Mouse (Mus musculus) myocyte (in vitro differentiated cells): ENCODE results near the gene Rfx7. TPM values are rescaled to one million over a fixed set of nuclear protein-coding genes. Genes with fewer than 3 reads are reported as not detected.

Experiments used
- H3K27me3 ChIP-seq: one replicate; pipeline ENCODE4 v1.6.1; 2011; ENCODE audit not compliant: control insufficient read depth, insufficient read depth, insufficient read length
- H3K36me3 ChIP-seq: one replicate; pipeline ENCODE4 v1.6.1; 2011; ENCODE audit not compliant: control insufficient read depth, insufficient read depth
- H3K4me2 ChIP-seq: one replicate; pipeline ENCODE4 v1.6.1; 2011; ENCODE audit warnings: low read depth, control low read depth
- H3K4me3 ChIP-seq: one replicate; pipeline ENCODE4 v1.5.1; 2011; ENCODE audit warnings: mild to moderate bottlenecking, control low read depth, moderate library complexity
- H3K79me2 ChIP-seq: one replicate; pipeline ENCODE4 v1.6.1; 2011; ENCODE audit not compliant: control insufficient read depth, insufficient read depth
- H3ac ChIP-seq: one replicate; pipeline ENCODE4 v1.6.1; 2011; ENCODE audit not compliant: control insufficient read depth, insufficient read length
- CEBPB ChIP-seq: IDR thresholded peaks from 2 replicates; pipeline ENCODE4 v1.6.1; 2011; ENCODE audit warnings: mild to moderate bottlenecking, moderate library complexity; ENCODE audit not compliant: poor library complexity, insufficient read depth, severe bottlenecking
- E2F4 ChIP-seq: IDR thresholded peaks from one replicate; pipeline ENCODE4 v1.6.1; 2011; ENCODE audit warnings: mild to moderate bottlenecking, control low read depth, moderate library complexity; ENCODE audit not compliant: insufficient read depth
- MAX ChIP-seq: IDR thresholded peaks from one replicate; pipeline ENCODE4 v1.6.1; 2011; ENCODE audit warnings: low read depth, mild to moderate bottlenecking, control low read depth
- MYOD1 ChIP-seq, 3 experiments: IDR thresholded peaks; one replicate each; pipeline ENCODE4 v1.6.1; 2011; ENCODE audit warnings: control low read depth in 2 of 3, low read depth in 2 of 3, mild to moderate bottlenecking in 2 of 3, moderate library complexity in 1 of 3; ENCODE audit not compliant: insufficient read length in 2 of 3, control insufficient read depth in 1 of 3
- MYOG ChIP-seq, 3 experiments: IDR thresholded peaks; one replicate each; pipeline ENCODE4 v1.6.1; 2011; ENCODE audit warnings: control low read depth in 2 of 3, low read depth in 2 of 3, mild to moderate bottlenecking in 2 of 3; ENCODE audit not compliant: insufficient read length in 2 of 3, control insufficient read depth in 1 of 3, insufficient read depth in 1 of 3
- POLR2A ChIP-seq: IDR thresholded peaks from one replicate; pipeline ENCODE4 v1.6.1; 2011; ENCODE audit warnings: low read depth, mild to moderate bottlenecking, control low read depth, moderate library complexity; ENCODE audit not compliant: insufficient read length
- POLR2AphosphoS2 ChIP-seq: IDR thresholded peaks from one replicate; pipeline ENCODE4 v1.6.1; 2011; ENCODE audit warnings: low read depth, control low read depth; ENCODE audit not compliant: insufficient read length
- REST ChIP-seq: IDR thresholded peaks from one replicate; pipeline ENCODE4 v1.6.1; 2011; ENCODE audit warnings: mild to moderate bottlenecking, control low read depth, moderate library complexity; ENCODE audit not compliant: insufficient read depth, insufficient read length
- SRF ChIP-seq: IDR thresholded peaks from one replicate; pipeline ENCODE4 v1.6.1; 2011; ENCODE audit warnings: low read depth; ENCODE audit not compliant: control insufficient read depth, insufficient read length
- TCF12 ChIP-seq: IDR thresholded peaks from one replicate; pipeline ENCODE4 v1.6.1; 2011; ENCODE audit warnings: mild to moderate bottlenecking, control low read depth; ENCODE audit not compliant: poor library complexity, insufficient read depth, severe bottlenecking
- TCF3 ChIP-seq: IDR thresholded peaks from one replicate; pipeline ENCODE4 v1.6.1; 2011; ENCODE audit warnings: low read depth, control low read depth; ENCODE audit not compliant: insufficient read length
- USF1 ChIP-seq: IDR thresholded peaks from one replicate; pipeline ENCODE4 v1.6.1; 2011; ENCODE audit warnings: low read depth, mild to moderate bottlenecking, control low read depth, moderate library complexity
- polyA plus RNA-seq: library from polyadenylated mRNA; unstranded; fragments of >200 nt; fragmentation: generic; extraction: Trizol; gene quantifications from one replicate; pipeline ENCODE4 v1.2.1, GENCODE M21; 2012; ENCODE audit warnings: missing spikeins

The Rfx7 gene
- 3.7 TPM for polyA plus RNA-seq

GRCm38 (mm10) chr9:72531996-72532380, at the start of gene Rfx7:
Gene Rfx7, plus strand, starts transcription at chr9:72532240.
- TF ChIP-seq REST, result no peak
- no peak for TF ChIP-seq MAX
- TF ChIP-seq POLR2AphosphoS2, result peak; percentile 18
- peak; percentile 72 for TF ChIP-seq POLR2A
- no peak for TF ChIP-seq TCF12
- no peak for TF ChIP-seq E2F4
- peak in 1 of 3 experiments; percentile 44 for TF ChIP-seq MYOD1 (IDR thresholded peaks at IDR 0.05; ENCODE audit: control insufficient read depth in 1 of 3, insufficient read length in 2 of 3, low read depth in 2 of 3)
- no peak for TF ChIP-seq SRF
- TF ChIP-seq TCF3, result no peak
- TF ChIP-seq MYOG (IDR thresholded peaks at IDR 0.05; ENCODE audit: control insufficient read depth in 1 of 3, insufficient read depth in 1 of 3, insufficient read length in 2 of 3, low read depth in 2 of 3), result no peak
- peak within 1 kb of the TSS; percentile 84 for H3ac ChIP-seq

GRCm38 (mm10) chr9:72488523-72488922, 43.5 kb upstream of the Rfx7 start:
- Histone ChIP-seq H3K4me3 (no peak overlapping the region), H3ac (no peak overlapping the region), H3K27me3 (no peaks in the 10 kb centered on the region), H3K79me2 (no peaks in the 10 kb centered on the region), H3K36me3 (no peaks in the 10 kb centered on the region), H3K4me2 (no peak overlapping the region)
- no peak for TF ChIP-seq TCF12
- no peak for TF ChIP-seq USF1
- TF ChIP-seq TCF3, result no peak
- no peak for TF ChIP-seq SRF
- no peak for TF ChIP-seq MYOD1 (IDR thresholded peaks at IDR 0.05; ENCODE audit: control insufficient read depth in 1 of 3, insufficient read length in 2 of 3, low read depth in 2 of 3)
- no peak for TF ChIP-seq MYOG (IDR thresholded peaks at IDR 0.05; ENCODE audit: control insufficient read depth in 1 of 3, insufficient read depth in 1 of 3, insufficient read length in 2 of 3, low read depth in 2 of 3)
- TF ChIP-seq MAX, result no peak
- TF ChIP-seq REST, result no peak
- no peak for TF ChIP-seq POLR2A
- no peak for TF ChIP-seq POLR2AphosphoS2
- TF ChIP-seq CEBPB, result no peak
- TF ChIP-seq E2F4, result no peak

More at GRCm38 (mm10) chr9:72531996-72532380, at the start of gene Rfx7:
- Histone ChIP-seq H3K4me3 (peak within 1 kb of the TSS; percentile 73), H3K79me2 (peaks cover 45% of the 10 kb centered on the region), H3K36me3 (no peaks in the 10 kb centered on the region), H3K27me3 (no peaks in the 10 kb centered on the region), H3K4me2 (peak within 1 kb of the TSS; percentile 90)

DNA sequence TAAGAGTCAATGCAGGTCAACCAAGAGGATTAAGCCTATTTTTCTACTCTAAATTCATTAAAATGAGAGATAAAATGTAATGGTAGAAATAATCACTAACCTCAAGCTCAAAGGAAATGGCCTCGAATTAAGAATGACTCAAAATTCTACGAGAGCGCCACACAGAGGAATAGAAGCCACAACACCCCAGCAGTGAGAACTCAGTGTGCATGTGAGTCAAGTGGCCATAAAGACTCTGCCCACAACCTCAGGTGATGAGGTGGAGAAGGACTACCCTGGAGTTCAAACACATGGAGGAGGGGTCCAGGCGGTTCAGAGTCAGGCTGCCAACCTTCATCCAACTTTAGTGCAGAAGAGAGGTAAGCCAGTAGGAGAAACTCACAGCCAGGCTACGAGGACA, 42.9 kb upstream of the Rfx7 start:
- no peaks in the 10 kb centered on the region for H3K36me3 ChIP-seq
- no peak for TF ChIP-seq POLR2A
- TF ChIP-seq MYOG (IDR thresholded peaks at IDR 0.05; ENCODE audit: control insufficient read depth in 1 of 3, insufficient read depth in 1 of 3, insufficient read length in 2 of 3, low read depth in 2 of 3), result no peak
- H3K79me2 ChIP-seq, result no peaks in the 10 kb centered on the region
- H3ac ChIP-seq, result no peak overlapping the region
- no peak overlapping the region for H3K4me2 ChIP-seq
- no peaks in the 10 kb centered on the region for H3K27me3 ChIP-seq
- H3K4me3 ChIP-seq, result no peak overlapping the region

DNA sequence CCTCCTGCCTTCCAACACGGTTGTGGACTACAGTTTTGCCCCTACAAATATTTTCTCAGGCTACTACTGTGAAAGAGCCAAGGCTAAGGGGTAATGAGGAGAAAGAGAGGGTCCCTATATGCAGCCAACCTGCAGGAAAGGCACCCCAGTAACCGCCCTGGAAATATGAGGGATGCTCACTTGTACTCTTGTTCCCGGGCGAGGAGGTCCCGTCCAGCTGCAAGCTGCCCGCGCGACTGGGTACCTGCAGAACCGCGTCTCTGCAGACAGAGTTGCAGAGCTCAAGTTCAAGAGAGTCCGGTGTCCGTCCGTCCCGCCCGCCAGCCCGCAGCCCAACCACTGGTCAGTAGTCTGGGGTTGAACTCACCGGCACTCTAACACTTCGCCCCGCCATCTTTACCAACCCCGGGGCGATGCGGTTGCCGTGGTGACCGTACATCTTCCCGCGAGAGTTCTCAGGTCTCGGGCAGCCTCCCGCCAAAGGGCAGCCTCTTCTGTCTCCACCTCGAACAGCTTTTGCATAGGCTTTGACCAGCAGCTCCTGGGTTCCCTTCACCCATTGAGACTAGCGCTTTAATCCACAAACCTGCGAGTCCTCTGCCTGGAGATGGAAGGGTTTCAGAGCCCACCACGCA, 40.4 kb upstream of the Rfx7 start:
- no peaks in the 10 kb centered on the region for H3K27me3 ChIP-seq
- no peaks in the 10 kb centered on the region for H3K79me2 ChIP-seq
- peak overlapping the region; percentile 41 for H3K4me3 ChIP-seq
- H3K4me2 ChIP-seq, result peak overlapping the region; percentile 84
- peak; percentile 54 for TF ChIP-seq POLR2AphosphoS2
- TF ChIP-seq REST, result no peak
- TF ChIP-seq TCF12, result no peak
- no peak for TF ChIP-seq SRF
- no peak for TF ChIP-seq MAX
- no peak for TF ChIP-seq MYOG (IDR thresholded peaks at IDR 0.05; ENCODE audit: control insufficient read depth in 1 of 3, insufficient read depth in 1 of 3, insufficient read length in 2 of 3, low read depth in 2 of 3)
- TF ChIP-seq CEBPB, result no peak
- no peak for TF ChIP-seq TCF3
- peak; percentile 71 for TF ChIP-seq POLR2A
- H3K36me3 ChIP-seq, result no peaks in the 10 kb centered on the region
- peak overlapping the region; percentile 41 for H3ac ChIP-seq

DNA sequence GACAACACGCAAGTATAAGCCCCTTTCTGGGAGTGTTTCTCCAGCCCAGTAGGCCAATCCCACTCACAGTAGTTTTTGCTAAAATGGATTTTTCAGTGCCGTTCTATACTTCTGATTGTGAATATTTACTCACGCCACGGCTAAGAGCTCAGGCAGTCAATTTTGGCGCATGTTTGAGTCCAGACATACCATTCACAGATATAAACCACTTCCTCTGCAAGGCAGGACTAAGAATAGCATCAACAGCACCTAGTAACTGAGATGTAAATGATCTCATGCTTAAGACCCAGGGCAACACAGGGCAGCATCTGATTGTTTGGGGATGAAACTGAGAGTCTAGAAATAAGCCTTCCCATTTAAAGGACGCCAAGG, 39.9 kb upstream of the Rfx7 start, which contains the start of gene Tex9:
Gene Tex9, minus strand, starts transcription at position 19 of the 372 bp plus-strand sequence.
- TF ChIP-seq POLR2AphosphoS2 (no peak), REST (no peak), MAX (no peak), TCF12 (no peak), USF1 (no peak)
- H3K36me3 ChIP-seq, result no peaks in the 10 kb centered on the region
- H3ac ChIP-seq, result peak within 1 kb of the TSS; percentile 41
- H3K79me2 ChIP-seq, result no peaks in the 10 kb centered on the region
- peak within 1 kb of the TSS; percentile 41 for H3K4me3 ChIP-seq
- H3K27me3 ChIP-seq, result no peaks in the 10 kb centered on the region
- H3K4me2 ChIP-seq, result peak within 1 kb of the TSS; percentile 84
